Mouse (Mus musculus) v-Abl transformed pro-B cells (cell line): ENCODE data around the gene Ssc5d.
"Not testable (repeated sequence)": the region's sequence is repeated elsewhere in the genome, so short reads cannot be mapped to it uniquely, and the experiment has no call there.

ENCODE experiments used
- in situ Hi-C, 2 experiments: fragments of 400-800 bp; cut with MboI; formaldehyde crosslinking; loops; one replicate each; pipeline ENCODE4 v1.15.1; 2025; ENCODE audit not compliant: unreplicated experiment in 2 of 2

Gene Ssc5d

DNA sequence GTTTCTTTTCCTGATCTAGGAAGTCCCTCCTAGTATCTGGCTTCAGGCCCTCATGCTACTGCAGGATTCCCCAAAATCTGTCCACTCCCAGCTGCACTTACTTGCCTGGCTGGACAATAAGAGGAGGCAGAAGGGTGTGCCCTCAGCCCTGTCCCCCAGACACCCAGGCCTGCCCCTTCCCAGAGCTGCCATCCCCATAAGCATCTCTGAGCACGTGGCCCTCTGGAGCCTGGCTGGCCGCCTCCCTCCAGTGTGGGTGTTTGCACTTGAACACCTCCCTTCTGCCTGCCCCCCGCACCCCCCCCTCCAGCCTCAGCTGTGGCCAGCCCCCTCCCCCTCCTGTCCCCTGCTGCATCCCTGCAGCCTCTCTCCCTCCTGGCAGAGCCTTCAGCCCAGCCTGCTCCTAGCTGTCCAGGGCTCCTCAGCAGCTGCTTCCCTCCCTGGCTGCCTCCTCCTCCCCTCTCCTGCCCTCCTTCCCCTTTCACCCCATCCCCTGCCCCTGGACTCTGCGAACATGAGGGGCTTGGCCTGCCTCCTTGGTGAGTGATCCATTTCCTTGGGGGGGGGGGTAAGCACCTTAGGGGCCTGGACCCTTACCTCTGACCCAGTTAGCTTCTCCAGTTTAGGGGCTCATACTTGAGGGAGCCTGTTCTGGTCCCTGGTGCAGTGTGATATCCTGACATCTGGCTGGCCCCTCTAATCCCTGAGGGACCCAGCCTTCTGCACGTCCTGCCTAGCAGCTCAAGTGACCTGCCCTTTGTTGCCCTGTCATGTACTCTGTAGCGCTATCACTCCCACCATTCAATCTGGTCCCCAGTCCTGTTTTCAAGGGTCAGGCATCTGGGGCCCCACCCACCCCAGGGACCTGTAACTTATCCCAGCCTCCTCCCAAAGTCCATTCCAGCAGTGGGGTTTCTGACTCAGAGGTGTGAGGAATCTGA, at the start of gene Ssc5d:
Gene Ssc5d (plus strand): TSS at position 345 of the 941 bp plus-strand sequence.
- in situ Hi-C loops, result loop anchor here (10.0 to 25.0 kb wide), 2 partner anchors 281 to 788 kb away; partner anchors contain the start of gene Leng8 (in 2 of the 2)

- in situ Hi-C loops, result no loop called here
Measured at GRCm38 (mm10) chr7:4876753-4877221, 48.8 kb upstream of the Ssc5d start, which contains the start of gene Isoc2a. Isoc2a (plus strand) TSS chr7:4877153.

- in situ Hi-C loops, result no loop called here
Measured at GRCm38 (mm10) chr7:4877226-4877625, 48.4 kb upstream of the Ssc5d start.

DNA sequence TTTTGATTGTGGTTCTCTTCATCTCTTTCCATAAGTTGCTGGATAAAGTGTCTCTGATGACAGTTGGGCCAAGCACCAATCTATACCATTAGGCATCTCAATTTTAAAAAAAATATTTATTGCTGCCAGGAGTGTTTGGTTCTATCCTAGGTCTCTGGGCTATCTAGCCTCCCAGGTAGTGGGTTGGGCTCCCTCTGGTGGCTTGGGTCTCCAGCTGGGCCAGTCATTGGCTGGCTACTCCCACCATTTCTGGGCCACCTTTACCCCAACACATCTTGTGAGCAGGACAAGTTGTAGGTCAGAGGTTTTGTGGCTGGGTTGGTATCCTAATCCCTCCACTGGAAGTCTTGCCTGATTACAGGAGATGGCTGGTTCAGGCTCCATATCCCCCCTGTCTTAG, 47.4 kb upstream of the Ssc5d start:
- in situ Hi-C loops, result no loop called here

DNA sequence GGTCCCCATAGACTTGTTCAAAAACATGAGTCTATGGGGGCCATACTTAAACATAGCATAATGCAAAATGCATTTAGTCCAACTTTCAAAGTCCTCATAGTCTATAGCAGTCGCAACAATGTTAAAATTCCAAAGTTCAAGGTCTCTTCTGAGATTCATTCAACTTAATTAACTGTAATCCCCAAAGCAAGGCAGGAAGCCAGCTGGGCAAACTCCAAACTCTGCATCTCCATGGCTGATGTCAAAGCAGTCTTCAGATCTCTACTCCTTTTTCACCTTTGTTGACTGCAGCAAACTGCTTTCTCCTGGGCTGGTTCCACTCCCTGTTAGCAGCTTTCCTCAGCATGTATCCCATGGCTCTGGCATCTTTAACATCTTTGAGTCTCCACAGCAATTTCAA, 46.5 kb upstream of the Ssc5d start:
- in situ Hi-C loops, result not testable (repeated sequence)

DNA sequence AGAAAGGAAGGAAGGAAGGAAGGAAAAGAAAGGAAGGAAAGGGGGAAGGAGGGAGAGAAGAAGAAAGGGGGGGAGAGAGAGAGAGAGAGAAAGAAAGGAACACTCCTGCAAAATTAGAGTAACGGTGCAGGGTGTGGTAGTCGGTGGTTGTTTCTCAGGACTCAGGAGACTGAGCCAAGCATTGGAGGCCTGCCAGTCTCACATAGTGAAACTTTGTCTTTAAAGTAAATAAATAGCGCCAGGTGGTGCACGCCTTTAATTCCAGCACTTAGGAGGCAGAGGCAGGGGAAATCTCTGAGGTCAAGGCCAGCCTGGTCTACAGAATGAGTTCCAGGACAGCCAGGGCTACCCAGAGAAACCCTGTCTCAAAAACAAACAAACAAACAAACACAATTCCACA, 38.9 kb upstream of the Ssc5d start:
- in situ Hi-C loops, result no loop called here

GRCm38 (mm10) chr7:4895186-4895585, 30.4 kb upstream of the Ssc5d start:
- in situ Hi-C loops, result no loop called here

GRCm38 (mm10) chr7:4898851-4899648, 26.5 kb upstream of the Ssc5d start:
- in situ Hi-C loops, result no loop called here

GRCm38 (mm10) chr7:4899649-4900522, 25.7 kb upstream of the Ssc5d start:
- in situ Hi-C loops, result no loop called here

- in situ Hi-C loops, result no loop called here
Measured at GRCm38 (mm10) chr7:4900523-4900851, 25.1 kb upstream of the Ssc5d start.

DNA sequence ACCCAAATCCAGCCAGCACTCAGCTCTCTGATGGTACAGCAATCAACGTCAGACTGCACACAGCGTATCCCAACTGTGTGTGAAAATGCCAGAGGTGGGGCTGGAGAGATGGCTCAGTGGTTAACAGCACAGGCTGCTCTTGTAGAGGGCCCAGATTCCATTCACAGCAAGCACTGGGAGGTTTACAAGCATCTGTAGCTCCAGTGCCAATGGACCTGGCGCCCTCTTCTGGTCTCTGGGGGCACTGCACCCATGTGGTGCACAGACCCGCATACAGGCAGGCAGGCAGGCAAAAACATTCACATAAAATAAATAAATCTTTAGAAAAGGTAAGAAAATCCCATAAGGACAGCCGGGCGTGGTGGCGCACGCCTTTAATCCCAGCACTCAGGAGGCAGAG, 24.4 kb upstream of the Ssc5d start:
- in situ Hi-C loops, result no loop called here

DNA sequence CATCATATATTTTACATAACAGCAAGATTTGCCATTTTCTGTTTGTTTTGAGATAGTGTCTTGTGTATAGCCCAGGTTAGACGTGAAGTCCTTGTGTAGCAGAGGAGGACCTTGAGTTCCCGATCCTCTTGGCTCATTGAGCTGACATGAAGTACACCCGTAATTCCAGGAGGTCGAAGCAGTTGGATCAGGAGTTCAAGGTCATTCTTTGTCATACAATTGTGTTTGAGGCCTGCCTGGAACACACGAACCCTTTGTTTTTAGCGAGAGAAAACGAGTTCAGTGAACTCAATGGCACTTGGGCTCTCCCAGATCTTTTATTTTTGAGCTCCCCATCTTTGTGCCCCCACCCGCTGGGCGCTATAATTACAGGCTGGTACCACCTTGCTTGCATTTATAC, 23.2 kb upstream of the Ssc5d start:
- in situ Hi-C loops, result no loop called here

GRCm38 (mm10) chr7:4906466-4906950, 19.1 kb upstream of the Ssc5d start, which contains the start of gene Gm36210:
Gm36210 (minus strand) TSS chr7:4906516.
- in situ Hi-C loops, result loop anchor here in 1 of 2 experiments (5.0 kb wide), 1 partner anchor 36 kb away; no protein-coding TSS in a partner anchor

- in situ Hi-C loops, result loop anchor here in 1 of 2 experiments (10.0 kb wide), 1 partner anchor 97 kb away; the partner anchor contains the start of gene Ube2s
Measured at GRCm38 (mm10) chr7:4911561-4911960, 14.0 kb upstream of the Ssc5d start.

GRCm38 (mm10) chr7:4912248-4912647, 13.3 kb upstream of the Ssc5d start:
- in situ Hi-C loops, result loop anchor here in 1 of 2 experiments (10.0 kb wide), 1 partner anchor 97 kb away; the partner anchor contains the start of gene Ube2s

DNA sequence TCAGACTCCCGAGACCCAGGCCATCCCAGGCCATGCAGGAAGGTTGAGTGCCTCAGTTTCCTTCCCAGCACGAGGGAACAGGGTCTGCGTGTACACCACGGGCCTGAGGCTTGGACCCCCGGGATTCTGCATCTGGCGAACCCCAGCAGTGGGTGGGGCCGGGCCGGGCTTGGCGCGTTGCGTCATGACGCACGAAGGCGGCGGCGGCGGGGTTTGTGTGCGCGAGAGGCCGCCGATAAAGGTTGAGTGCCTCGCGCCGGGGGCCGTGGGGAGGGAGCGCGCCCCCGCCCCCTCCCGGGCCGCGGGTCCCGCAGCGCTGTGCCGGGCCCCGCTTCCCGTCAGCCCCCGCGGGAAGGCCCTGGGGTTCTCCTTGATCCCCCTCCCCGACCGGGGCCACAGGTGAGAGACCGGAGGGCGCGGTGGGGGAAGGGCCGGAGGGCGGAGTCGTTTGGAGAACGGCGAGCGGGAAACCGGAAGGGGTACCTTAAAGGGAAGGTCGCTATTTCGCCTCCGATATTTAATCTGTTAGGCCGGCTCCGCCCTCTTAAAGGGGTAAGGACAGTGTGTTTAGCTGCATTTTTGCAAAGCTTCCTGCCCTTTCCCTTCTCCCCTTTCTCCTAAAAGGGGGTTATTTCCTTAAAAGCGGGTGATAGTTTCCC, 10.4 kb upstream of the Ssc5d start, which contains the start of gene Zfp628:
Gene Zfp628 (plus strand): TSS at position 211 of the 659 bp plus-strand sequence.
- in situ Hi-C loops, result loop anchor here in 1 of 2 experiments (10.0 kb wide), 1 partner anchor 100 kb away; the partner anchor contains the start of gene Ube2s

DNA sequence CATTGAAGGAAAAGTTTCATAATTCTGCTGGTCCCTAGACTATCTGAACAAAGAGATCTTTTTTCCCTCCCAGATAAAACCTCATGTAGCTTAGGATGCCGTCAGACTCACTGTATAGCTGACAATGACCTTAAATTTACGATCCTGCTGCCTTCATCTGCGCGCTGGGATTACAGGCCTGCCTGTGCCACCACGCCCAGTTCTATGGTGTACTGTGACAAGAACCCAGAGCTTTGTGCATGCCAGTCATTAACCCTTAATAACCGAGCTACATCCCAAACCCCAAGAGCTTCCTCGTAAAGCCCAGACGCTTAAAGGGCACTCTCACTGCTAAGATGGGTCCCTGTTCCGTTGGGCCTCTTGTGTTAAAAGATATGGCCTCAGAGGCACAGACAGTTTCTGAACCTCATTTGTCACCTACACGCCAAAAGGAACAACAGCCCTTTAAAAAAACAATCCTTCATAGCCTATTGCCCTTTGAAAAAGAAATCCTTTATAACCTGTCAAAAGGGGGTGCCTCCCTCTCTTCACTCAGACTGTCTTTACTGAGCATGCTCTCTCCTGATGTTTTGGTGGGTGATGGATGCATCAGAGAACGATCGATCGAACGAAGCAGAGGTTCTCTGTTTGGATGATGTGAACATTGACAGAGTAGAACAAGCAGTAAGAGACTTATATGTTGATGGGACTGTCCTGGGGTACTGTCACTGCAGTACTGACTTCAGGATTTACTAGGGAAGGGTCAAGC, 9.7 kb upstream of the Ssc5d start:
- in situ Hi-C loops, result loop anchor here in 1 of 2 experiments (10.0 kb wide), 1 partner anchor 101 kb away; the partner anchor contains the start of gene Ube2s

DNA sequence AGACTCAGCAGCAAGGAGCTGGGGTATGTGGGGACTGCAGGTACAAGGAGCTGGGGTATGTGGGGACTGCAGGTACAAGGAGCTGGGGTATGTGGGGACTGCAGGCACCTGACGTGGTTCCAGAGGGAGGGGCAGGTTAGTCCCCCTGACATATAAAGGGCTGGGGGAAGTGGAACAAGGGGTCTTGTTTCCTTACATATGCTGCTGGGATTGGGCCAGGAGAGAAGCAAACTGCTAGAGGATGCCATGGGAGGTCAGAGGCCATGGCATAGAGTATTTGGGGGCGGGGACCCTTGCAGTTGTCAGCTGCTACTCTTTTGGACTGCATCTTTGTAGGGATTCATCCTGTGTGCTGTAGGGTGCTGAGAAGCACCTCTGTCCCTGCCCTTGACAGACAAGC, 8.1 kb upstream of the Ssc5d start:
- in situ Hi-C loops, result loop anchor here in 1 of 2 experiments (10.0 kb wide), 1 partner anchor 103 kb away; the partner anchor contains the start of gene Ube2s
